Mouse (Mus musculus): Measurements from ENCODE around the gene Fam98c.
A peak's percentile ranks its signal among the peaks of the same experiment; 100 is the strongest.
"Not testable (repeated sequence)": the region's sequence is repeated elsewhere in the genome, so short reads cannot be mapped to it uniquely, and the experiment has no call there.

The Fam98c gene

DNA sequence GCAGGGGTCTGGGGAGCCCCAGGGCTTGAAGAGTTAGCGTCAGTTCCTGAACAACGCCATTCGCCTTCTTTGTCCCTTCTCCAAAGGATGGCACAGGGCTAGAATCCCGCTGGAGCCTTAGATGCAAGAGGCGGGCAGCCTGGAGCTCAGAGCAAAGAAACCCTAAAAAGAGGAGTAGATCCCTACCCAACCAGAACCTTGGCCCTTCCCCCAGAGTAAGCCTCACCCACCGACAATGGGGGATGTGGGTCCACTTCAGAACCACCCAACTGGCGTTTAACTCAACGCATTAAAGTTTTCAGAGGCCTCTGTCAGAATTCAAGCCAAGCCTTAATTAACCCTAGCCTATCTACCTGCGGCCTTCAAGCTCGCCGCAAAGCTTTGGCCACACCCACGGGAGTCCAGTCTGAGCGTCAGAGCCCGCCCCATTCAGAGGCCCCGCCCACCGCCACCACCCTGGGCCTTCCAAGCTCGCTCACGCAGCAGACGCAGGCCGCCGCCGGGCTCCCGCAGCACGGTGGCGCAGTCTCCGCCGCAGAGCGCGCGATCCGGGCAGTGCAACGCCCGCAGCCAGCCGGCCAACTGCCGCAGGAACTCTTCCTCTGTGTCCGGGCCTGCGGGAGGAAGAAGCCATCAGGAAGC, 717 bp downstream of the Fam98c start:
- DNase-seq = peak; percentile 94

DNA sequence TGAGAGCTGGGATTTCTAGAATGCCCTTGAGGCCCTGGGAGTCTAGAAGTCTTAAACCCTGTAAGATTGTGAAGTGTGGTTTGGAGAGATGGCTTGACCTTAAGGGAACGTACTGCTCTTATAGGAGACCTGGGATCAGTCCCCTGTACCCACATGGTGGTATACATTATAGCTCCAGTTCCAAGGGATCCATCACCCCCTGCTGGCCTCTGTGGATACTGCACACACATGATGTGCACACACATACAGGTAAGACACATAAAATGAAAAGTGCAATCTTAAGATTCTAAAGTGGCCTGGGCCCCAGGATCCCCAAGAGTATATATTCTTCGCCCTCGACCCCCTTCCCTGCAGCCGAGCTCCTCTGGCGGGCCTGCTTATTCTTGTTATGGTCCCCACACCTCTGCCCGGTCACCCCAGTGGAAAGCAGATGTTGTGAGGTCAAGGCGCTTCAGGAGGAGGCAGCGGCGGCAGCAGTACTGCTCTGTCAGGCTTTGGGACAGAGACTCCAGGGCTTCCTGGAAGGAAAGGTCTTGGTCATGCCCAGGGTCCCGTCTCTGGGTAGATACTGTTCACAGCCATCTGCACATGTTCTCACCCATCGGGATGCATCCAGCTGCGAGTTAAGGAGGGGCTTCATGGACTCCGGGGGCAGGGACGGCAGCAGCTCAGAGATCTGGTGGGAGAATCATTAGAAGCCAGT, 1.9 kb downstream of the Fam98c start:
- no peak for DNase-seq

DNA sequence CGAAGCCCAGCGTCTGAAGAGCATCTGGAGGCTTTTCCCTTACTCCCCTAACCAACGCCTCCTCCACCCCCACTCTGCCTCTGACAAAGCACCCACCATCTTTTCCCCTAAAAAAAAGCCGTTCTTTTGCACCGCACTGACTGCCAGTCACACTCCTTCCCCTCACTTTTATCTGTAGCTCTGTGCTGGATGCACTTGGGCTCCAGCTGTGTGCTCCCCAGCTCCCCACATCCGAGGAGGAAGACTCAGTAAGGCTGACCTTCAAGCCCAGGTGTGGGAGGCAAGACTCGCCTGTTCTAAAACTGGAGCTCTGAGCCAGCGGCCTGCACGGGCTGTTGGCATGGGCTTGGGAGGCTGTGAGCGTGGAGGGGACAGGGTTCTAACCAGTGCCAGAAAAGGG, 4.5 kb downstream of the Fam98c start:
- DNase-seq = no peak

DNA sequence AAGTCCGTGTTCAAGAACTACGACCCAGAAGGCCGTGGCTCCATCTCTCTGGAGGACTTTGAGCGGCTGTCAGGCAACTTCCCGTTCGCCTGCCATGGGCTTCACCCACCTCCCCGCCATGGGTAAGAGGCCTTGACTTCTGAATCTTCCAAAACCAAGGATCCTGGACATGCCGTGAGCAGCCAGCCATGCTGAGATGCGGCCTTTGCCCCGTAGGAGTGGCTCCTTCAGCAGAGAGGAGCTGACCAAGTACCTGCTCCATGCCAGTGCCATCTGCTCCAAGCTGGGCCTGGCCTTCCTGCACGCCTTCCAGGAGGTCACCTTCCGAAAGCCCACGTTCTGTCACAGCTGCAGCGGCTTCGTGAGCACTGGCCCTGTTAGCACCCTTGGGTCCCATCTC, 7.3 kb downstream of the Fam98c start:
- no peak for DNase-seq

DNA sequence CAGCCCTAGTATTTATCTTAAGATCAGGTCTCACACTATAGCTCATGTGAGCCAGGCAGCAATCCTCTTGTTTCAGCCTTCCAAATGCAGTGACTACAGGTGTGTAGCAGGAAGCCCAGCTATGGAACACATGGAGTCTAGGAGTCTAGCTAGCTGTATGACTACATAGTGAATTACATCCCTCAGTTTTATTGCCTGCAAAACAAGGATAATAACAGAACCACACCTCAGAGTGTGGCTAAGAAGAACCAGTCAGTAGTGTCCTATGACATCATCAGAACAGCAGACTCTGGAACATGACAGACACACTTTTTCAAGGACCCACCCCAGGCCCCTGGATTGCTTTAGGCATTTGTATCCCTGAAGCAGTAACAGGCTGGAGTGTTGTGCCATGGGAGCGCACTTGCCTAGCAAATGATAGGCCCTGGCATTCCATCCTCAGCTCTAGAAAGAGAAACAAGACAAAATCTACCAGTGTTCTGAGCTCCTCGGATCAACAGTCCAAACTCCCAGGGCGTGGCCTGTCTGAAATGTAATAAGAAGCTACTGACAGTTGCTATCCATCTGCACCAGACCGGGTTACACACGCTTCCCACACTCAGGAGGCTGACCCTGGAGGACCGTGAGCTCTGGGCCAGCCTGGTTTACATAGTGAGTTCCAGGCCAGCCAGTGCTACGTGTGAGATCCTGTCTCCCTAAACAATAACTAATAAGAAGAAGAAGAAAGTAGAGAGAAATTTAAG, 9.2 kb downstream of the Fam98c start:
- DNase-seq = no peak

DNA sequence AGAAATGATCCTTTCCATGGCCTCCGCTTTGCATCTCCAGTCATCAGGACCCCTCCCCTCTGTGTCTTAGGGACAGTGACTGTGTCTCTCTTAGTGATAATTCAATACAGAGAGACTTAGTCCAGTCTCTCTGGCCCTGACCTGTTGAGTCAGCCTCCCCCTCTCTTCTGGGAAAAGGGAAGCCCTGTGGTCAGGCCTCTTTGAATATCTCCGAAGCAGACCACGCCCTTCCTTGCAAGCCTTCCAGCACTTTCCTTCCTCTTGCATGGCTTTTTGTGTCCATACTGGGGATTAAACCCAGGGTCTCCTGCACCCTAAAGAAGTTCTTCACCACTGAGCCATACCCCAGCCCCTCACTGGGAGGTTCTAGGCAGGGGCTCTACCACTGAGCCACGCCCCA, 12.0 kb downstream of the Fam98c start:
- no peak for DNase-seq

DNA sequence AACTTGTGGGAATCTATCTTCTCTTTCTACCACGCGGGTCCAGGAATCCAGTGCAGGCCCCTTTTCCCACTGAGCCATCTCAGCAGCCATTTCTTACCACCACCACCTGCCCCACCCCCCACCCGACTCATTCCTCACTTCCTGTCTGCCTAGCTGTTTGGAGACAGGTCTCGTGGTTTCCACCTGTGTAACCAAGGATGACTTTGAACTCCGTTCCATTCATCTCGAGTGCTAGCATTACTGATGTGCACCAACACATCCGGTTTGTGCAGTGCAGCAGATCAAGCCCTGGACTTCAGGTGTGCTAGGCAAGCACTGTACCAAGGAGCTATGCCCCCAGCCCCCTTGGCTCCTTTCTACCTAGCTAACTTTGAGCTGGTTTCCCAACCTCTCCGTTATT, 14.6 kb downstream of the Fam98c start:
- no peak for DNase-seq

DNA sequence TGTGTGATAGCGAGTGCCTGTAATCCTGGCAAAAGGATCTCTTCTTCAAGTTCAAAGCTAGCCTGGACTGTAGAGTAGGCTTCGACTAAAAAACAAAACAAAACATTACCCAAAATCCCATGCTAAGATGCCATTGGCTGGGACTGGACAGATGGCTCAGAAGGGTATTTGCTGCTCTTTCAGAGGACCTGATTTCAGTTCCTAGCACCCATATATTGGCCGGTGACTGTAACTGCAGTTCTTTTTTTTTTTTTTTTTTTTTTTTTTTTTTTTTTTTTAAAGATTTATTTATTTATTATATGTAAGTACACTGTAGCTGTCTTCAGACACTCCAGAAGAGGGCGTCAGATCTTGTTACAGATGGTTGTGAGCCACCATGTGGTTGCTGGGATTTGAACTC, 16.8 kb downstream of the Fam98c start:
- not testable (repeated sequence) for DNase-seq

DNA sequence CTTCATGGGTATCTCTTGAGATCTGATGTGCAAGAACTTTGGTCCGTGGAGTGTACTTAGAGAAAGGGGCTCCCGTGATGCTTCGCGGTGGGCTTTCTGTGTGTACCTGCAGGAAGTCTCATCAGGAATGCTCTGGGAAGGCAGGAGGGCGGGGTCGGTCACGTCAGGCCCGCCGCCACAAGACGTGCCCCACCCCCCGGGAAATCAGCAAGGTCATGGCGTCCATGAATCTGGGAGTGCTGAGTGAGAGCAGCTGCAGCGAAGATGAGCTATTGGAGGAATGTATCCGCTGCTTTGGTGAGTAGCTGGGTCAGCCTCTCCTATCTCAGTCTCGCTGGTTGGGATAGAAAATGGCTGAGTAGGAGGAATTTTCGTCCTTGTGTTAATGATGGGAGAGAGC, 18.6 kb downstream of the Fam98c start:
- DNase-seq = no peak

DNA sequence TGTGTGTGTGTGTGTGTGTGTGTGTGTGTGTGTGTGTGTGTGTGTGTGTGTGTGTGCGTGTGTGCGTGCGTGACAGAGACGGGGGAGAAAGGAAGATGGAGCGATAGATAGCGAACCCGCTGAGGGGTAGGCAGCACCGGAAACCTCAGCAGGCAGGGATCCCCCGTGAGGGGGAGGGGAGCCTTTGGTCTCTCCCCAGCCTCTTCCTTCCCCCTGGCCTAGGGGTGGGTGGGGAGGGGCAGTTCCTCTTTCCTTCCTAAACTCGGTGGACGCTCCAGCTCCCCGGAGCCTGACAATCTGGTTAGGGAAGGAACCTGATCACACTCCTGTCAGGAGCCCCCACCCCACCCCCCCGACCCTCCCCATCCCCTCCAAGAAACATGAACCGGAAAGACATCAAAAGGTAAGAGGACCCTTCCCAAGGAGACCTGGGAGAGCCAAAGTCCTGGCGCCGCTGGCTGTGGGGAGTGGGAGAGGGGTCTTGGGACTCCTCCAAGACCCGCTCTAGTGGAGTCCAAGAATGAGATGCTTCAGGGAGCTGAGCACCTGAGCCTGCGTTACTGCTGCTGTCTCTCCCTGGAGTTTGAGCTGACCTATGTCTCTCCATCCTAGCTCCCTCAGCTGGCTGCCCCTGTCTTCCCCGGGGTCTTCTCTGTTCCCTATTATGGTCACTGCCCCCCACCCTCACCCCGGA, 21.2 kb downstream of the Fam98c start, which contains the start of gene Rasgrp4:
TSS of gene Rasgrp4 (plus strand) at position 159 of the 694 bp plus-strand sequence.
- DNase-seq = no peak

DNA sequence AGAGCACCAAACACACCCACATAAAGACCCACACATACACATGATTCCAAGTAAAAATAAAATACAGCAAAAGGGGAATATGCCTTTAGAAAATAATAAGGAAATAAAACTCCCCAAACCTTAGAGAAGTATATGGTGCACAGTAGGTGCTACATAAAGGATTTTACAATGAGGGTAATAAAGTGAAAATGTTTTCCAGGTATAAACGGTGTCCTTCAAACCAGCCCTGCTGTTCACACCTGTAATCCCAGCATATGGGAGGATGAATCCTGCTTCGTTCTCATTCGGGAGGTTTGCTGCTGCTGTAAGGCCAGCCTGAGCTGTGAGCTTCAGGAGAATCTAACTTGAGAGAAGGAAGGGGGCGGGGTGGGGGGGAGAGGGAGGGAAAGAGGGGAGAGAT, 21.8 kb downstream of the Fam98c start:
- DNase-seq = no peak

DNA sequence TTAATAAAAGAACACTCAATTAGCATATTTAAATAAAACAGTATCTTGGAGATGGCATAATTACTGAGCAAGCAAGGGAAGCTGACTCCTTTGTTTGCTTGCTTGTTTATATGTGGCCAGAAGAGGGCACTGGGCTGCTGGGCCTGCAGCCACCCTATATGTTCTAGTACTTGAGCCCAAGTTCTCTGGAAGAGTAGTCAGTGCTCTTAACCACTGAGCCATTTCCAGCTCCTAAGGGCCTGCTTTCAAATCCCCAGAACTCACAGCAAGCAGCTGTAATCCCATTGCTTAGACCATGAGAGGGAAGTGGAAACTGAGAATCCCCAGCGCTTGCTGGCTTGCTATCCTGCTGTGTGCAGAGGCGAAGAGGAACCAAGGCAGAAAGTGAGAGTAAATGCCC, 27.3 kb downstream of the Fam98c start:
- DNase-seq = no peak

DNA sequence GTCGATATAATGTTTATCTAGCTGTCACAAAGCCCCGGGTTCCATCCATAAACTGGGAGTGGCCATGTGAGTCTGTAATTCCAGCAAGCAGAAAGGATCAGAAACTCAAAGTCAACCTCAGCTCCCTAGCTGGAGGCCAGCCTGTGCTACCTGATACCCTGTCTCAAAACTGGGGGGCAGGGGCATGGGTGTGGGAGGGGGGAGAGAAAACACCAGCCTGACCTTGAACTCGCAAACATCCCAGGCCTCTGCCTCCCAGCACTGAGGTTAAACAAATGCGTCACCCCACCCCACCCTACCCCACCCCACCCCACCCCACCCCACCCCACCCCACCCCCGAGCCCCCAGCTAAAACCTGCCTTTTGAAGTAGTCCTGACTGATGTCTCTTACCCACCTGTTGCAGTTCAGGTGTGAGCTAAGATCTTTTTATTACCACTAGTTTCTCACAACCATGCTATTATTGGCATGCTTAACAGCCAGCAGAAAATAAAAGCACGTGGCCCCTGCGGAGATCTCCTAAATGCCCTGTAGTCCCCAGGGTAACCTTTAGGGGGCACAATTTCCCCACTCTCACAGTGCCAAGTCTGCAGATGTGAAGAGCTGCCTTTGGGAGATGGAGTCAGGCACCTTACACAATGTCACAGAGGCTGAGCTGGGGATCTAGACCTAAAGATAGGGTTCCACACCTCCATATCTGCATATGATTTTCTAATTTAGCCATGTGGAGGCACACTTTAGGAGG, 29.7 kb downstream of the Fam98c start:
- DNase-seq = peak; percentile 29

DNA sequence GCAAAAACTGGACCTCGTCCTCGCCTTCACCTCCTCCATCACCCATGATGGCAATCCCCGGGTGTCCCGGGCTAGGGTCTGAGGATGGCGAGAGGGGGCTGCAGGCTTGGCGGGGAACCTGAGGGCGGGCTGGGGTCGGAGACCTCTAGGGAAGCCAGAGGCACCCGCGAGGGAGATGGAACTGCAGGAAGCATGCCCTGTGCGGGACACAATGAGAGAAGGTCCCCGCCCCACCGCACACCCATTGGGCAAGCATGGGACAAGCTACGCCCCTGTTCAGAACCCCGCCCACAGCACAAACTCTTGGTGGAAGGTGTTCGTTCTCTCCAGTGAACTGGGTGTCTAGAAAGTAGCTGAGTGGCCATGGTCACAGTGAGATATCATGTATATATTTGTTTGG, 31.1 kb downstream of the Fam98c start, which contains the start of gene Ryr1:
TSS of gene Ryr1 (minus strand) at position 210 of the 400 bp plus-strand sequence.
- no peak for DNase-seq

DNA sequence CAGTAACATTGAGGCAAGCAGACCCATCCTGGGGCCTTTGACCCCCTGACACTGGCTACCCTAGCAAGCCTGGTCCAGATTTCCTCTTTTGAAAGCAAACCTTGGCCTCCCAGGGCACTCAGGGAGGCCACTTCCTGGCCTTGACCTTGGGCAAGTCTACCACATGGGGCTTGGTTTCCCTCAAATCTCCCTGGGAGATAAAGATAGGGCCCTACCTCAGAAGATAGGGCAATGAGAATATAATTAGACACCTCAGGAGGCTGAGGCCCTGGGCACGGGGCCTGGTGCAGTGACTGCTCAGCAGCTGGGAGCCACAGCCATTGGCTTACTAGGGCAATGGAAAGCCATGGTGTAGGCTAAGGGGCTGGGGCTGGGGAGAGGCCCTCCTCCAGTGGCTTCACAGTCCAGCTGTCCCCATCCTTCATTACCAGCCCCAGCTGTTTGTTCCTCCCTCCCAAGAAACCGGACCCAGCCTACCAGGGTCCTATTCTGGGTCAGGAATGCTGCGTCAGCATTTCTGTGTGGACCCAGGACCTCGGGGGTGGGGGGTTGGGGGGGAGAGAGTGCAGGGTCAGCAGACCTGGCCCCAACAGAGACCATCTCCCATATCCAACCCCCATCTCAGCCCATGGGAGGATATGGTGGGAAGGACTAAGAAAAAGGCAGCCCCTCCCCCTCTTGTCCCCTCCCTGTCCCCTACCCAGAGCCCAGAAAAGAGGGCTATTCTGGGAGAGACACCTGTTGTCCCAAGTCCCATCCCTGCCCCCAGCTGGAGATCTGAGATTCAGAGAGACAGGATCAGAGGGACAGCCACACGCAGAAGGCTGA, 32.3 kb downstream of the Fam98c start:
- DNase-seq = no peak

DNA sequence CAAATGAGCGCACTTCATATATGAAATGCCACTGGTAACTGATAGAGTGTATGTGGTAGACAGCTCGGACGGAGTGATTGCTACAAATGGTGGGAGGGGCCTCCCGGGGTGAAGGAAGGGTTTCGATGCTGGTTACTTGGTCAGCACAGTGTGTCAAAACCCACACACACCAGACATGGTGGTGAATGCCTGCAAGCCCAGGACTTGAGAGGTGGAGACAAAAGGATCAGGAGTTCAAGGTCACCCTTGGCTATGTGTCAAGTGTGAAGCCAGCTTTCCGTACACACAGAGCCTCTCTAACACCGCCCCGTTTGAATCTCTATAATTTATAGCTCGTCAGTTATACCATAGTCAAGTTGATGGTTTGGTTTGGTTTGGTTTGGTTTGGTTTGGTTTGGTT, 33.2 kb downstream of the Fam98c start:
- no peak for DNase-seq

DNA sequence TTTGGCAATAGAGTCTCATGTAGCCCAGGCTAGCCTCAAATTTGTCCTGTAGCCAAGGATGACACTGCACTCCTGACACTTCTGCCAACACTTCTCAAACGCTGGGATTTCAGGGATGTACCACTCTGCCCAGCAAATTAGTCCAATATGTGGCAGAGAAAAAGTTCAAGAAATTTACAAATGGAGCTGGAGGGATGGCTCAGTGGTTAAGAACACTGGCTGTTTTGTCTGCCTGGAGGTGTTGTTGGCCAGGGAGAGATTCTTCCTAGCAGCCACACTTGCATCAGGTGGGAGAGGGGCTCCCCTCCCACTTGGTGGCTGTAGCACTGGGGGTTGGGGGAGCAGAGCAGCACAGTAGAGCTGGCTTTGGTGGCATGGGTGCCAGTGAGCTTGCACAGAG, 36.5 kb downstream of the Fam98c start:
- DNase-seq = no peak

DNA sequence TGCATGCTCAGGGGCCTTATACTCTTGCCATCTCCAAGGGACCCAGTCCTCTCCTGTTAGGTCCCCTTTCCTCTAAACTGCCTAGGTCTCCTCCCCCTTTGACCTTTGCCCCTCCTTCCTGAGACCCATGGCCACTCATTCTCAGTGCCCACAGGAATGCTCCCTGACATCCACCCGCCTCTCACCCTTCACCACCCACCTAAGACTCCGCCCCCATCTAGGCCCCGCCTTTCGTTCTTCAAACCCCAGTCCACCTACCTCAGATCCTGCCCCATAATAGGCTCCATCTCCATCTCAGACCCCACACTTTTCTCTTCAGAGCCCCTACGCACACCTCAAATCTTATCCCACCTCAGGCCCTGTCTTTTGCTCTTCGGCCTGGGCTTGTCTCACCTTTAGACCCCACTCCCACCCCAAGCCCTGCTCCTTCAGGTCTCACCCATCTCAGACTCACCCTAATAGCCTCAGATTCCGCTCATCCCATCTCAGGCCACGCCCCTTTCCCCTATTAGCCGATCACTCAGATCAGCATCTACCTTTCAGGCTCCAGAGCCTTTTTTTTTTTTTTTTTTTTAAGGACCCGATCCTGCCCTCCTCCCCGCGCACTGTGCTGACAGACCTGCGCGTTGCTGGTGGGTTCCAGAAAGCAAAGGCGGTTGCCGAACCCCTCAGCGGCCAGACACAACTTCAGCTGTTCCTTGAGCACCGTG, 37.7 kb downstream of the Fam98c start:
- DNase-seq = no peak

DNA sequence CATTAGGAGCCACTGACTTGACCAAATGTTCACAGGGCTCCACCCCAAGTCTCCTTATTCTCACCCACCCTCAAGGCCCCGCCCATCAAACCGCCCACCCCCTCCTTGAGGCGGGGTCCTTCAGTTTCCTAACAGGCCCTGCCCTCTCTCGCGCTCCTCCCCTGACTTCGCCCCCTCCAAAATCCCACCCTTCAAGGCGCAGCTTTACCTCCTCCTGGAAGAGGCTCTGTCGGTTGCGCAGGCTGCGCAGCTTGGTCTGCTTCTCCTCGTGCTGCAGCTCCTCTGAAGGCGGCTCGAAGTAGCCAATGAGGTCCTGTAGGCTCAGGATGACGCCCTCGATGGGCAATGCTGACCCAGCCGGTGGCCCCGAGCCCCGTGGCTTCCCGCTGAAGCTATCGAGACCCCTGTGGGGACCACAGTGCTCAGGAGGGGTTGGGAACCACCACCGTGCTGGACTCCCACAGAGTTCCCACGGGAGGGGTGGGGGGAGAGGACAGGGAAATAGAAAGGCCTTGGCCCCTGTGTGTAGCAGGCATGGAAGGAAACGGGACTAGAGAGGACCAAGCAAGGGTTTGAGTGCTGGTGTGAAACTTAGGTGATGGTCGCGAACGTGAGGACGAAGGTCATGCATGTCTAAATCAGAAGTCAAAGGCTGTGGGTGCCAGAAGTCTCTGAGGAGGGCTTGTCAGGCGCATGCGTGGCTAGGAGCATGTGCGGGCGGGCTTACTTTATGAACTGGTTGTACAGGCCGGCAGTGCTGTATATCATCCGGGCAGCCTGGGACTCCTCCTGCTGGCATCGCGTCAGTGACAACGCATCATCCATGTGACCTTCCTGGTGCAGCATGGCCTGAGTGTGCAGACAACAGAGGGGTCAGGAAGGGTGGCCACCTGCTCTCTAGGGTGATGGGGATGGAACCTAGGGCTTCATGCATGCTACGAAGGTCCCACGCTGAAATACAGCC, 46.8 kb downstream of the Fam98c start:
- DNase-seq = peak; percentile 43

Data from right cerebral cortex, adult 18-20 months (tissue).